Mouse (Mus musculus) limb, embryonic 10.5 days (tissue): ENCODE results near the gene Fkbp10. TPM values are rescaled to one million over a fixed set of nuclear protein-coding genes. Genes with fewer than 3 reads are reported as not detected.

ENCODE experiments used
- DNase-seq: peaks from one replicate; pipeline ENCODE4 v3.0.0-alpha.2; 2017; ENCODE audit warnings: low spot score
- H3K27ac ChIP-seq: fragments of 300-500 bp; sonication (generic); 2 replicates; pipeline ENCODE4 v1.5.1; 2016; ENCODE audit warnings: mild to moderate bottlenecking
- H3K27me3 ChIP-seq: fragments of 300-500 bp; sonication (generic); 2 replicates; pipeline ENCODE4 v1.6.1; 2016; ENCODE audit warnings: low read depth, mild to moderate bottlenecking; ENCODE audit not compliant: poor library complexity, severe bottlenecking
- H3K36me3 ChIP-seq: fragments of 300-500 bp; sonication (generic); 2 replicates; pipeline ENCODE4 v1.6.1; 2016; ENCODE audit warnings: mild to moderate bottlenecking, moderate library complexity
- H3K4me1 ChIP-seq: fragments of 300-500 bp; sonication (generic); 2 replicates; pipeline ENCODE4 v1.6.1; 2016
- H3K4me3 ChIP-seq: fragments of 300-500 bp; sonication (generic); 2 replicates; pipeline ENCODE4 v1.5.1; 2016; ENCODE audit warnings: mild to moderate bottlenecking, moderate library complexity
- H3K9me3 ChIP-seq: fragments of 300-500 bp; sonication (generic); replicated peaks from 2 replicates; pipeline ENCODE4 v1.6.1; 2016; ENCODE audit warnings: mild to moderate bottlenecking
- WGBS: fragments of 180-500 bp; shearing (Covaris S2); methylation state at CpG from one replicate; pipeline ENCODE4 v1.1.7; 2016; 5-methylcytosine and 5-hydroxymethylcytosine counted together
- polyA plus RNA-seq: library from polyadenylated mRNA; unstranded; fragments of >200 nt; fragmentation: Nextera tagmentation; extraction: Ambion mirVana; gene quantifications from 2 replicates; pipeline ENCODE4 v1.2.1, GENCODE M21; 2016

Gene Fkbp10
- polyA plus RNA-seq, 1 experiment from 2014 or later, result 89.5 TPM

GRCm38 (mm10) chr11:100396886-100397599, 18.5 kb upstream of the Fkbp10 start:
- Histone ChIP-seq H3K27me3 (peaks cover 26% of the 10 kb centered on the region), H3K4me3 (peak overlapping the region; percentile 70), H3K9me3 (no peaks in the 10 kb centered on the region), H3K27ac (peak overlapping the region; percentile 88), H3K36me3 (no peaks in the 10 kb centered on the region), H3K4me1 (peaks cover 44% of the 10 kb centered on the region)
- DNase-seq, result no peak
- WGBS, result 4% methylated on average over 42 of the region's 42 CpGs

- H3K4me1 ChIP-seq, result peaks cover 51% of the 10 kb centered on the region
- peak within 1 kb of the TSS; percentile 88 for H3K27ac ChIP-seq
- DNase-seq, result peak; percentile 94
- WGBS, result 1% methylated on average over 37 of the region's 37 CpGs
- H3K27me3 ChIP-seq, result peaks cover 26% of the 10 kb centered on the region
- H3K4me3 ChIP-seq, result peak within 1 kb of the TSS; percentile 70
- H3K36me3 ChIP-seq, result no peaks in the 10 kb centered on the region
- no peaks in the 10 kb centered on the region for H3K9me3 ChIP-seq
Observed at GRCm38 (mm10) chr11:100397600-100398389, 17.7 kb upstream of the Fkbp10 start, which contains the start of gene Jup. TSS of gene Jup (minus strand) at chr11:100397763.

GRCm38 (mm10) chr11:100398517-100398916, 17.0 kb upstream of the Fkbp10 start:
- DNase-seq, result no peak
- WGBS, result 94% methylated on average over 7 of the region's 7 CpGs
- no peak overlapping the region for H3K27ac ChIP-seq
- no peaks in the 10 kb centered on the region for H3K36me3 ChIP-seq
- H3K4me3 ChIP-seq, result no peak overlapping the region
- peaks cover 58% of the 10 kb centered on the region for H3K4me1 ChIP-seq
- H3K9me3 ChIP-seq, result no peaks in the 10 kb centered on the region
- peaks cover 26% of the 10 kb centered on the region for H3K27me3 ChIP-seq

- WGBS, result 84% methylated on average over 9 of the region's 9 CpGs
- Histone ChIP-seq H3K27ac (no peak overlapping the region), H3K36me3 (no peaks in the 10 kb centered on the region), H3K4me1 (peaks cover 62% of the 10 kb centered on the region), H3K27me3 (peaks cover 26% of the 10 kb centered on the region), H3K4me3 (no peak overlapping the region), H3K9me3 (no peaks in the 10 kb centered on the region)
- no peak for DNase-seq
Observed at GRCm38 (mm10) chr11:100399320-100399719, 16.2 kb upstream of the Fkbp10 start.

- Histone ChIP-seq H3K27me3 (peaks cover 26% of the 10 kb centered on the region), H3K27ac (no peak overlapping the region), H3K4me1 (peaks cover 56% of the 10 kb centered on the region), H3K9me3 (no peaks in the 10 kb centered on the region), H3K4me3 (no peak overlapping the region), H3K36me3 (no peaks in the 10 kb centered on the region)
- WGBS, result 81% methylated on average over 12 of the region's 12 CpGs
- no peak for DNase-seq
Observed at GRCm38 (mm10) chr11:100399727-100400538, 15.6 kb upstream of the Fkbp10 start.

GRCm38 (mm10) chr11:100400842-100401241, 14.7 kb upstream of the Fkbp10 start:
- Histone ChIP-seq H3K4me1 (peaks cover 47% of the 10 kb centered on the region), H3K36me3 (no peaks in the 10 kb centered on the region), H3K4me3 (no peak overlapping the region), H3K27ac (no peak overlapping the region), H3K27me3 (peaks cover 17% of the 10 kb centered on the region), H3K9me3 (no peaks in the 10 kb centered on the region)
- no peak for DNase-seq
- 72% methylated on average over 6 of the region's 6 CpGs for WGBS

- Histone ChIP-seq H3K27me3 (0 out of 2 replicates have a peak, but pooled peaks cover 4% of the 10 kb centered on the region), H3K27ac (peak overlapping the region; percentile 50; the same call in 1 of the 2 replicates), H3K4me1 (peaks cover 33% of the 10 kb centered on the region), H3K36me3 (peaks cover 5% of the 10 kb centered on the region; the same call in 1 of the 2 replicates), H3K4me3 (no peak overlapping the region), H3K9me3 (no peaks in the 10 kb centered on the region)
- DNase-seq, result no peak
- WGBS, result 20% methylated on average over 6 of the region's 6 CpGs
Observed at GRCm38 (mm10) chr11:100402240-100402639, 13.3 kb upstream of the Fkbp10 start.

- Histone ChIP-seq H3K36me3 (peaks cover 5% of the 10 kb centered on the region; the same call in 1 of the 2 replicates), H3K9me3 (no peaks in the 10 kb centered on the region), H3K4me3 (no peak overlapping the region), H3K27me3 (0 out of 2 replicates have a peak, but pooled peaks cover 4% of the 10 kb centered on the region), H3K27ac (peak overlapping the region; percentile 19), H3K4me1 (peaks cover 29% of the 10 kb centered on the region)
- no peak for DNase-seq
- WGBS, result 72% methylated on average over 2 of the region's 2 CpGs
Observed at GRCm38 (mm10) chr11:100402682-100403081, 12.8 kb upstream of the Fkbp10 start.

GRCm38 (mm10) chr11:100403445-100404134, 11.9 kb upstream of the Fkbp10 start:
- no peak overlapping the region for H3K4me3 ChIP-seq
- H3K36me3 ChIP-seq, result peaks cover 14% of the 10 kb centered on the region
- WGBS, result 68% methylated on average over 10 of the region's 10 CpGs
- peaks cover 32% of the 10 kb centered on the region for H3K4me1 ChIP-seq
- DNase-seq, result no peak
- H3K27me3 ChIP-seq, result 0 out of 2 replicates have a peak, but pooled peaks cover 4% of the 10 kb centered on the region
- no peaks in the 10 kb centered on the region for H3K9me3 ChIP-seq
- H3K27ac ChIP-seq, result no peak overlapping the region

- Histone ChIP-seq H3K4me3 (no peak overlapping the region), H3K27me3 (0 out of 2 replicates have a peak, but pooled peaks cover 4% of the 10 kb centered on the region), H3K4me1 (peaks cover 31% of the 10 kb centered on the region), H3K36me3 (peaks cover 24% of the 10 kb centered on the region), H3K9me3 (no peaks in the 10 kb centered on the region), H3K27ac (no peak overlapping the region)
- DNase-seq, result no peak
- 89% methylated on average over 3 of the region's 3 CpGs for WGBS
Observed at GRCm38 (mm10) chr11:100404456-100405074, 10.9 kb upstream of the Fkbp10 start.

- Histone ChIP-seq H3K4me1 (peaks cover 32% of the 10 kb centered on the region), H3K27ac (no peak overlapping the region)
Observed at GRCm38 (mm10) chr11:100406273-100406672, 9.2 kb upstream of the Fkbp10 start.

More at GRCm38 (mm10) chr11:100406273-100406672, 9.2 kb upstream of the Fkbp10 start:
- no peak for DNase-seq
- Histone ChIP-seq H3K4me3 (no peak overlapping the region), H3K27me3 (no peaks in the 10 kb centered on the region), H3K9me3 (no peaks in the 10 kb centered on the region), H3K36me3 (peaks cover 39% of the 10 kb centered on the region)
- WGBS, result 86% methylated on average over 8 of the region's 8 CpGs
